Mouse (Mus musculus) MEL (cell line): ENCODE measurements around the gene Exoc6b.

Experiments
- CHD2 ChIP-seq: IDR thresholded peaks from 2 replicates; pipeline ENCODE4 v1.6.1; 2011; ENCODE audit warnings: low read length, improper control_type of control experiment
- CTCF ChIP-seq, 3 experiments: IDR thresholded peaks in 2 of 3; conservative IDR thresholded peaks in 1 of 3; 2 replicates each; pipeline ENCODE4 v1.5.1; 2011 to 2012; ENCODE audit warnings: low read length in 3 of 3, low read depth in 2 of 3, mild to moderate bottlenecking in 2 of 3, improper control_type of control experiment in 1 of 3, inconsistent platforms in 1 of 3, mixed read lengths in 1 of 3, moderate library complexity in 1 of 3; ENCODE audit not compliant: control insufficient read depth in 1 of 3, insufficient read depth in 1 of 3, poor library complexity in 1 of 3, severe bottlenecking in 1 of 3
- POLR2A ChIP-seq, 2 experiments: IDR thresholded peaks; 2 replicates each; pipeline ENCODE4 v1.6.1; 2011 to 2012; ENCODE audit warnings: low read length in 2 of 2, mild to moderate bottlenecking in 2 of 2, control low read depth in 1 of 2, improper control_type of control experiment in 1 of 2, low read depth in 1 of 2, moderate library complexity in 1 of 2; ENCODE audit not compliant: control insufficient read depth in 1 of 2, insufficient read depth in 1 of 2, poor library complexity in 1 of 2
- SIN3A ChIP-seq: IDR thresholded peaks from 2 replicates; pipeline ENCODE4 v1.6.1; 2012; ENCODE audit warnings: low read length, improper control_type of control experiment, inconsistent platforms
- SMC3 ChIP-seq: IDR thresholded peaks from 2 replicates; pipeline ENCODE4 v1.6.1; 2011; ENCODE audit warnings: low read depth, low read length, improper control_type of control experiment

DNA sequence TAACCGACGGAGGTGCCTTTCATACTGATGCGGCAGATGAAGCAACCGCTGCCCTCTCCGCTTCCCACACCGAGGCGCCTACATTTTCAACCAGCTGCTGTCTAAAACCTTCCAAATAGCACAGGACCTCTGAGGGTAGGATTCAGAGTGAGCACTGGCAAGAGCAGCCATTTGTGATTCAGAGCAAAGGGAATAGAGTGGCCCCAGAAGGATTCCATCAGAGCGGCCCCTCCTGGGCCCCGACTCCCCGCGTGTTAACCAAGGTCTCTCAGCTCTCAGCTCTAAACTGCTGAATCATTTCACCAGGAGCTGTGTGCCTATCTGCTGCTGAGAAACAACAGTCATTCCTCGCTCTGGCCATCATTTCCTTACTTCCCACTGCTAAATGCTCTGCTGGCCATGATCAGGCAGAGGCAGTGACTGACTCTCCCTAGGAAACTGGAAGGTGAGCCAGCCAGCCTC, 145.5 kb downstream of the Exoc6b start:
- TF ChIP-seq CTCF (IDR thresholded peaks at IDR 0.05 in 2 of 3, conservative IDR thresholded peaks at IDR 0.05 in 1 of 3; ENCODE audit: control insufficient read depth in 1 of 3, insufficient read depth in 1 of 3, low read depth in 2 of 3, low read length in 3 of 3, poor library complexity in 1 of 3, severe bottlenecking in 1 of 3) (no peak), POLR2A (IDR thresholded peaks at IDR 0.05; ENCODE audit: control insufficient read depth in 1 of 2, insufficient read depth in 1 of 2, low read depth in 1 of 2, low read length in 2 of 2, poor library complexity in 1 of 2) (no peak), SIN3A (no peak), SMC3 (no peak), CHD2 (no peak)
